Mouse (Mus musculus) liver, embryonic 14.5 days (tissue): Measurements from ENCODE around the gene Ttc39a. TPM values are rescaled to one million over a fixed set of nuclear protein-coding genes. Genes with fewer than 3 reads are reported as not detected.
A peak's percentile ranks its signal among the peaks of the same experiment; 100 is the strongest.

Experiments
- ATAC-seq: fragments of 200-750 bp; cut with Nextera tagmentation; 2 replicates; pipeline ENCODE4 v1.8.0; 2017; ENCODE audit warnings: moderate number of reproducible peaks, mild to moderate bottlenecking, moderate library complexity; ENCODE audit not compliant: insufficient read depth
- DNase-seq, 3 experiments: peaks; one replicate each; pipeline ENCODE4 v3.0.0-alpha.2; 2012 to 2013; ENCODE audit warnings: low read depth in 3 of 3, low spot score in 3 of 3
- H3K27ac ChIP-seq: fragments of 300-500 bp; sonication (generic); 2 replicates; pipeline ENCODE4 v1.5.1; 2014; ENCODE audit warnings: moderate library complexity, mild to moderate bottlenecking, control low read depth, inconsistent platforms
- H3K27me3 ChIP-seq: fragments of 300-500 bp; sonication (generic); 2 replicates; pipeline ENCODE4 v1.6.1; 2014; ENCODE audit warnings: mild to moderate bottlenecking, low read length, moderate library complexity; ENCODE audit not compliant: control insufficient read depth, insufficient read depth
- H3K36me3 ChIP-seq: fragments of 300-500 bp; sonication (generic); replicated peaks from 2 replicates; pipeline ENCODE4 v1.6.1; 2014; ENCODE audit warnings: low read depth; ENCODE audit not compliant: control insufficient read depth, insufficient read depth
- H3K4me1 ChIP-seq, 2 experiments: fragments of 200-500 bp in 1 of 2; fragments of 300-500 bp in 1 of 2; sonication (generic) in 1 of 2; replicated peaks; 2 replicates each; pipeline ENCODE4 v1.6.1; 2012 to 2014; ENCODE audit warnings: antibody characterized with exemption in 1 of 2, inconsistent platforms in 1 of 2, low read length in 1 of 2; ENCODE audit not compliant: control insufficient read depth in 2 of 2, insufficient read depth in 2 of 2
- H3K4me2 ChIP-seq: fragments of 300-500 bp; sonication (generic); 2 replicates; pipeline ENCODE4 v1.6.1; 2014; ENCODE audit warnings: low read depth, mild to moderate bottlenecking, control low read depth, moderate library complexity
- H3K4me3 ChIP-seq, 2 experiments: fragments of 200-500 bp in 1 of 2; fragments of 300-500 bp in 1 of 2; sonication (generic) in 1 of 2; 2 replicates each; pipeline ENCODE4 v1.5.1; 2012 to 2014; ENCODE audit warnings: low read depth in 2 of 2, low read length in 2 of 2, mild to moderate bottlenecking in 2 of 2, control low read depth in 1 of 2, inconsistent platforms in 1 of 2, moderate library complexity in 1 of 2; ENCODE audit not compliant: insufficient read depth in 1 of 2
- H3K9ac ChIP-seq: fragments of 300-500 bp; sonication (generic); replicated peaks from 2 replicates; pipeline ENCODE4 v1.6.1; 2014; ENCODE audit warnings: mild to moderate bottlenecking, control low read depth, moderate library complexity
- H3K9me3 ChIP-seq: fragments of 300-500 bp; sonication (generic); 2 replicates; pipeline ENCODE4 v1.6.1; 2016; ENCODE audit warnings: low read length, mixed read lengths; ENCODE audit not compliant: control insufficient read depth
- CTCF ChIP-seq: IDR thresholded peaks from 2 replicates; pipeline ENCODE4 v1.5.1; 2016; ENCODE audit warnings: antibody characterized with exemption, low read depth, control low read depth
- EP300 ChIP-seq: IDR thresholded peaks from 2 replicates; pipeline ENCODE4 v1.6.1; 2016; ENCODE audit warnings: antibody characterized with exemption, low read depth
- WGBS: fragments of 180-500 bp; shearing (Covaris S2); extraction: QIAGEN DNeasy Blood & Tissue Kit; methylation state at CpG from one replicate; pipeline ENCODE4 v1.1.7; 2014; ENCODE audit not compliant: insufficient replicate concordance; 5-methylcytosine and 5-hydroxymethylcytosine counted together
- polyA plus RNA-seq, 2 experiments: library from polyadenylated mRNA; depleted of rRNA in 1 of 2; stranded (reverse) in 1 of 2; unstranded in 1 of 2; fragments of >200 nt; fragmentation: Nextera tagmentation in 1 of 2; extraction: Ambion mirVana in 1 of 2; gene quantifications; 2 replicates each; pipeline versions ENCODE4 v1.2.1 to v1.2.3; 2012 to 2014

Gene Ttc39a
- polyA plus RNA-seq, 2 experiments: 11.7 to 13.6 TPM

DNA sequence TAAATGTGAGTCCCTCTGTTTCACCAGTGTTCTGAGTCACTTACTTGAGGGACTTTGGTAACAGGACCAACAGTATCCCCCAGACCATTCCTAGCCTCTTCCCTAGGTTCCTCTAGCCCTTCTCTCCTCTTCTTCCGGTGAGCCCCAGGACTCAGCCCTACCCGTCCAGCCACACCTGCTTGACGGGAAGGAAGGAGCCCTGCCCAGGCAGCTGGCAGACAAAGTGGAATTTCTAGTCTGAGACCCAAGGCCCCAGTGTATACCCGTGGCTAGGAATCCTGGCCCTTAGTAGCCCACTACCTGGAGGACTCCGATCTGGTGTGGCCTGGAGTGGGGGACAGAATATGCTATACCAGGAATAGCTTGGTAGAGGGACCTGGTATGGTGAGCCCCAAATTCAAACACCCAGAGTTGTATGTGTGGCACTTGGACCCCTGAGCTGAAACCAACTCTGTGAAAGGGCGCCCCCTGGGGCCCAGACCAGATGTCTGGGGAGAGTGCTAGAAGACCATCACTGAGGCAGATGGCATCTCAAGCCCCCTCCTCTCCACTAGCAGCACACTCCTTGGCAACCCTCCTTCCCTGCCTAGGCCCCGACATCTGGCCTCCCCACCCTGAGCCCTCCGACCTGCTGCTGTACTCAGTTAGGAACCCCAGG is 13.8 kb downstream of the Ttc39a start:
- Histone ChIP-seq H3K4me1 (peaks cover 0 to 6% of the 10 kb centered on the region in 2 experiments; a peak in 3 of 4 replicates), H3K9ac (no peak overlapping the region), H3K36me3 (no peaks in the 10 kb centered on the region), H3K27ac (no peak overlapping the region), H3K4me2 (no peak overlapping the region), H3K9me3 (no peaks in the 10 kb centered on the region), H3K4me3 (no peak overlapping the region), H3K27me3 (no peaks in the 10 kb centered on the region)
- peak; percentile 82 for TF ChIP-seq CTCF
- no peak for TF ChIP-seq EP300
- DNase-seq (no peak), ATAC-seq (peak; percentile 20; the same call in 1 of the 2 replicates)
- 61% methylated on average over 8 of the region's 8 CpGs for WGBS

DNA sequence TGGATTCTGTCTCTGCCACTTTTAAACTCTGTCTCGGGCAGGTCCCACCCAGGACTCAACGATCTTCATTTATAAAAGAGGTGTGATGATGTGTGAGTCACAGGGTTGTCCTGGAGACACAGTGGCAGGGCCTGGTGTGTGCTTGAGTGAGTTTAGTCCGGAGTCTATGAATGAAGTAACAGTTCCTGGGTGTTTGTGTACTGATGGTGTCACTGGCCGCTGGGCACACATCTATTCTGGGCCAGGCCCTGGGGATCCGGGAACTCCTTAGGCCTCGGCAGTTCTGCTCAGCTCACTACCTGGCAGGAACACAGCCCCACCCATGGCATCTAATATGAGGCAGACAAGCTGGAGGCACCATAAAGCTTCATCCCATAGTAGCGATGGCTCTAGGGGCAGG is 15.2 kb downstream of the Ttc39a start:
- Histone ChIP-seq H3K4me3 (no peak overlapping the region), H3K36me3 (no peaks in the 10 kb centered on the region), H3K9ac (no peak overlapping the region), H3K27ac (no peak overlapping the region), H3K9me3 (no peaks in the 10 kb centered on the region), H3K4me1 (peaks cover 4 to 9% of the 10 kb centered on the region in 2 experiments), H3K4me2 (no peak overlapping the region), H3K27me3 (no peaks in the 10 kb centered on the region)
- 73% methylated on average over 7 of the region's 7 CpGs for WGBS
- TF ChIP-seq EP300: no peak
- no peak for TF ChIP-seq CTCF
- no peak for DNase-seq
- no peak for ATAC-seq

DNA sequence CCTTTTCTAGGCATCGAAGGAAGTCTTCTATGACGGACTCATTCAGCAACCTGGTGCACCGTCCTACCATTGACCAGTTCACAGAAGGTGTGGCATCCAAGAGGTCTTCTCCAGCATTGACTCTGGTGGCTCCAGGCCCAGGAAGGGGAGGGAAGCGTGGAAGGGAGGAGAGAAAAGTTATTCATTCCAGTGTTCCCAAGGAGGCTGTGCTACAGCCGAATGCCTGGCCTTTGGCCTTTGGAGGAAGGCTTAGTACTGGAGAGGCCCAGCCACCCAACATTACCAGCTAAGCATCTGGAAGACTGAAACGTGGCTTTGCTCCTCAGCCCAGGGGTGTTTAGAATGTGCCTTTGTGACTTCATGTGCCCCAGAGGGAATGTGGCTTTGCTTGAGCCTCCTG is 16.0 kb downstream of the Ttc39a start:
- Histone ChIP-seq H3K36me3 (no peaks in the 10 kb centered on the region), H3K27me3 (no peaks in the 10 kb centered on the region), H3K4me2 (no peak overlapping the region), H3K27ac (no peak overlapping the region), H3K4me1 (peaks cover 4 to 9% of the 10 kb centered on the region in 2 experiments), H3K4me3 (no peak overlapping the region), H3K9me3 (no peaks in the 10 kb centered on the region), H3K9ac (no peak overlapping the region)
- no peak for DNase-seq
- 70% methylated on average over 6 of the region's 6 CpGs for WGBS
- ATAC-seq: no peak
- no peak for TF ChIP-seq EP300
- no peak for TF ChIP-seq CTCF

DNA sequence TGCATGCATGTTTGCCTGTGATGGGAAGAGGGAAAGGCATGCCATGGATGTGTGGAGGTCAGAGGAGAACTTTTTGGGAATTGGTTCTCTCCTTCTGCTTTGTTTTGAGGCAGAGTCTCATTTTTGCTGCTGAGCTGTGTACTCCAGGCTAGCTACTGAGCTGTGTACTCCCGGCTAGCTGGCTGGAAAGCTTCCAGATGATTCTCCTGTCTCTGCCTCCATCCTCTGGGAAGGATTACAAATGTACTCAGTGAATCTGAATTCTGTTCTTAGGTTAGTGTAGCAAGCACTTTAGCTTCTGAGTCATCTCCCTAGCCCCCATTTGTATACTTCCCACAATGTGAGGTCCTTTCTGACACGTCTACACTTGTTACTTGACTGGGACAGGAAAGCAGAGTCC is 17.0 kb downstream of the Ttc39a start:
- no peaks in the 10 kb centered on the region for H3K36me3 ChIP-seq
- no peaks in the 10 kb centered on the region for H3K27me3 ChIP-seq
- no peak overlapping the region for H3K9ac ChIP-seq
- TF ChIP-seq CTCF: no peak
- no peak for TF ChIP-seq EP300
- H3K27ac ChIP-seq: no peak overlapping the region
- H3K4me1 ChIP-seq: peaks cover 4 to 9% of the 10 kb centered on the region in 2 experiments
- no peak overlapping the region for H3K4me2 ChIP-seq
- DNase-seq (no peak), ATAC-seq (no peak)
- H3K4me3 ChIP-seq: no peak overlapping the region
- no peaks in the 10 kb centered on the region for H3K9me3 ChIP-seq
- 57% methylated on average over 2 of the region's 2 CpGs for WGBS

DNA sequence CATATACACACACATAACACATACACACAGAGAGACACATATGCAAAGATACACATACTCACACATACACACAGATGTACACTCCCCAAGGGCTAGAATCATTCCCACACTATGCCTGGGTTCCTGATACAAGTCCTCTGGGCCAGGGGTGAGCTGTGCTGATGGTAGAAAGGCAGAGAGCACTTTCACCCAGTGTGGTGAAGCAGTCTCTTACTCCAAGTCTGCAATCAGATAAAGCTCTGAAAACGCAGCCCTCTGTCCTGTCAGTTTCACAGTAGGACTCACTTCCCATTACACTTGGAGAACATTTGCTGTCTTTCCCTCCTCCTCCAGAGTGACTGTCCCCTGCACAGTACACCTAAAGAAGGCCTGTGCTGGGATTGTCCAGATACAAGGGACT is 20.6 kb downstream of the Ttc39a start:
- WGBS: 5% methylated on average over 1 of the region's 1 CpGs
- TF ChIP-seq EP300 (no peak), CTCF (no peak)
- H3K9ac ChIP-seq: no peak overlapping the region
- H3K27me3 ChIP-seq: no peaks in the 10 kb centered on the region
- H3K27ac ChIP-seq: no peak overlapping the region
- DNase-seq: no peak
- H3K4me3 ChIP-seq: no peak overlapping the region
- no peak overlapping the region for H3K4me2 ChIP-seq
- ATAC-seq: no peak
- H3K4me1 ChIP-seq: peaks cover 12 to 15% of the 10 kb centered on the region in 2 experiments
- no peaks in the 10 kb centered on the region for H3K36me3 ChIP-seq
- no peaks in the 10 kb centered on the region for H3K9me3 ChIP-seq
